Mouse (Mus musculus) cerebellum, adult 11-12 months (tissue): Measurements from ENCODE around the gene Lpp.

Experiments used
- DNase-seq: peaks from one replicate; pipeline ENCODE4 v3.0.0; 2022

The Lpp gene

DNA sequence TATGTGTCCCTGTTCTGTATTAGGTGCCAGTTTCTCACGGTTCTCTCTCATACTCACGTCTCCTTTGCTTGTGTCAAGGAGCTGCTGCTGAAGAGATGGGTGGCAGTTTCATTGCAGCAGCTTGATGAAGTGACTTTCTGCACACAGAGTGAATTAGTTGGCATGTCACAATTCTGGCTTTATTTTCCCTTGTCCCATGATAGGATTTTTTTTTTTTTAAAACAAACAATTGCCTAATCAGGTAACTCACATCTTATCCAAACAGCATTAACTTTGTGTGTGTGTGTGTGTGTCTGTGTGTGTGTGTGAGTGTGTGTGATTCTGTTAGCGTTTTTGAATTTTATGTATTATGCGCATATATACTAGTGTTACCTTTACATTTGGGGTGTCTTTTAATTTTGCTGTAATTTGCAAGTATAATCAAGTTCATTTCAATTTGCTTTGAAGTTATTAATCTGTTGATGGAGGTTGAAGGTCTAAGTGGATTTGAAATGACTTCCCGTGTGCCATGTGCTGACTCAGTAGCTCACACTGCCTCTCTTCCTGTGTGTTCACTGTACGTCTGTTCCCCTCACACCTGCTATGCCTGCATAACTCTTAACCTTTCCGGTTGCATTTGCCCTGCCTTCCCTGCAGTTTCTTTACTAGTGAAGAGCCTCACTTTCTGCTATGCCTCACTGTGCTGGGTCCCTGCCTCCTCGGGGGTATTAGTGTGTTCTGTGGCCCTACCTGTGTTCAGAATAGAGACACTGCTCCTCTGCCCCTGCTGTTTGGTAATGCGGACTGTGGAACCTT lies 247.9 kb downstream of the Lpp start:
- no peak for DNase-seq

DNA sequence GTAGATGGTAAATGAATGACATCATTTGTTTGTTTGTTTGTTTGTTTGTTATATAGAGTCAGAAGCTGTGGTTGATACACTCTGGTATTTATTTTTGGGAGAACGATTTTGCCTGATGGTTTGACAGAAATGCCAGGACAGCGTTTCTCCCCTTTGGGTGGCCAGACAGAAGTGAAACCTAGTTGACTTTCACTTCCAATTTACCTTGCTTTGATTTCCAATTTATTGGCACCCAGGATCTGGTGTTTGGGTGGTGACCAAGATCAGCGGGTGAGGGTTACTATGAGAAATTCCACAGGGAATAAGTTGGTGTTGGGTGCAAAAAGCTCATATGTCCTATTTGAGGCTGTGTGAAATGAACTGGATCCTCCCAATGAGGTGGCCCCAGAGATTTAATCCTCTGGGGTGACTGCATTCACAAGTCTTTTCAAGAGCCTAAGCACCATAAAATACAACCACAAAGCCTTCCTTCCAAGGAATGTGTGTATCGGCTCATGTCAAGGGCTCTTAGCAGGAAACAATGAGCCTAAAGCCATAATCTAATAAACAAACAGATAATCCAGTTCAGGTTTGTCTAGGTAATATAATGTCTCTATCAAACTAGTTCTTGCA lies 249.8 kb downstream of the Lpp start:
- no peak for DNase-seq

DNA sequence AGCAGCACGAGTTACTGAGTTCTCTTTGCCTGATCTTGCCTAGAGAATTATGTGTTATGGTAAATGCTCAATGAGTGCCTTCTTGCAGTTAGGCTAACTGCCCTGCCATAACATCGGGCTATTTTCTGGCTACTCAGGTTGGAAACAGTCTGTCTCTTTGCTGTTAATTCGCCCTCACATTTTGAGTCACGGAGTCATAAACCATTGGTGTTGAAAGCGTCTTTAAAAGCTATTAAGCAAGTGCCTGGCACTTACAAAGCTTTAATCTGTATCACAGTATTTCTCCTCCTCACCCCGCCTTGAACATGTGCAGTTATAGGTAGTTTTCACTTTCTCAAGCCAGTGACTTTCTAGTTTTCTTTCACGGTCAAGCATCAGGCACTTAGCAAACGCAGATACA lies 250.8 kb downstream of the Lpp start:
- no peak for DNase-seq

DNA sequence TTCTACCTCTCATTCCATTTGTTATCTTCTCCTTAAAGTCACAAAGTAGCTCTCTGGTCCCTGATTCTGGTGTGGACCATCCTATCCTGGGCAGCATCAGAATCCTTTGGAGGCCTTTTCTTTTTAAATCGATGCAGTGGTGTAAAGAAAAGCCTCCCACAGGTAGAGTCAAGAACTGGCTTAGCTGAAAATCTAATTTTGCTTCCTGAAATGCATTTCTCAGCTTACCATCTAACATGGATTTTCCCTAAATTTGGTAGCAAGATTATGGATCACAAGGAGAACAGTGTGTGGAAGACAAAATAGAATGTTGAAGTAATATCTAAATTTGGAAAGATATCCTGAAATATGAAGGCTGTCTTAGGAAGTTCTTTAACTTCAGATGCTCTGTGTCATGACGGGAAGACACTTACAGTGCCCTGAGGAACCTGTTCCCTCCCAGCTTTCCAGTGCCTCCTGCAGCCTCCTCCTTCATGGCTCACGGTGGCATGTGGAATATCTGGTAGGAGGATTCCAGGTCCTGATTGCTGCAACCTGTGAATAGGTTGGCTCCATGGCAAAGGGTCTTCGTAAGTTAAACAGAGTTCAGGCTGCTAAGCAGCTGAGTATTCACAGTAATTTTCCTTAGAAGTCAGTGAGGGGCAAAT lies 251.6 kb downstream of the Lpp start:
- DNase-seq, result no peak

DNA sequence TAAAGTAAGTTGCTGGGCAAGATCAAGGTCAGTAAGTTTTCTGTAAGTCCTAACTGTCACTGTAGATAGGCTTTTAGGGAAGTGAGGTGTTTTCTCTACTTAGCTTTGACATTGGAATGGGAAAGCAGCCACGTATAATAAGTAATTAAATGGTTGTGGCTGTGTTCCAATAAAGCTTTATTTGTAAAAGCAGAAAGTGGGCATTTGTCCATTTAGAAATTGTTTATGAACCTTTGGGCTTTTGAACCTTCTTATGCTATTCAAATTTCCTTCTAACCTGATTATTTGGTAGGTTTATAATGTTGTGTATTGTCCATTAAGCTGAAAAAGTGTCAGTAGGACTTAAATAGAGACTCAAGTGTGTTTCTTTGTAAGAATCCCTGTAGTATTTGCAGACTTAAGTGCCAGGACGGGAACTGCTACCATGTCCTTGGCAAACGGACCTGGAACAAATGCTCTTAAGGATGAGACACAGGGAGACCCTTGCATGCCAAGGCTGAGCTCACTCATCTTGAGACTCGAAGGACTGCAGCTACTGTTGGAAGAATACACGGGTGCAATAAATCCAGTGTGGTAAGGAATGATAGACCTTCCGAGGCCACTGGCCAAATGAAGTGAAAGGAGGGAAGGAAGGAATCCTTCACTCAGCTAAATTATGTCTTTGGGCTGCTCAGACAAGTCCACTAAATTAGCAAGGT lies 252.7 kb downstream of the Lpp start:
- DNase-seq, result no peak

DNA sequence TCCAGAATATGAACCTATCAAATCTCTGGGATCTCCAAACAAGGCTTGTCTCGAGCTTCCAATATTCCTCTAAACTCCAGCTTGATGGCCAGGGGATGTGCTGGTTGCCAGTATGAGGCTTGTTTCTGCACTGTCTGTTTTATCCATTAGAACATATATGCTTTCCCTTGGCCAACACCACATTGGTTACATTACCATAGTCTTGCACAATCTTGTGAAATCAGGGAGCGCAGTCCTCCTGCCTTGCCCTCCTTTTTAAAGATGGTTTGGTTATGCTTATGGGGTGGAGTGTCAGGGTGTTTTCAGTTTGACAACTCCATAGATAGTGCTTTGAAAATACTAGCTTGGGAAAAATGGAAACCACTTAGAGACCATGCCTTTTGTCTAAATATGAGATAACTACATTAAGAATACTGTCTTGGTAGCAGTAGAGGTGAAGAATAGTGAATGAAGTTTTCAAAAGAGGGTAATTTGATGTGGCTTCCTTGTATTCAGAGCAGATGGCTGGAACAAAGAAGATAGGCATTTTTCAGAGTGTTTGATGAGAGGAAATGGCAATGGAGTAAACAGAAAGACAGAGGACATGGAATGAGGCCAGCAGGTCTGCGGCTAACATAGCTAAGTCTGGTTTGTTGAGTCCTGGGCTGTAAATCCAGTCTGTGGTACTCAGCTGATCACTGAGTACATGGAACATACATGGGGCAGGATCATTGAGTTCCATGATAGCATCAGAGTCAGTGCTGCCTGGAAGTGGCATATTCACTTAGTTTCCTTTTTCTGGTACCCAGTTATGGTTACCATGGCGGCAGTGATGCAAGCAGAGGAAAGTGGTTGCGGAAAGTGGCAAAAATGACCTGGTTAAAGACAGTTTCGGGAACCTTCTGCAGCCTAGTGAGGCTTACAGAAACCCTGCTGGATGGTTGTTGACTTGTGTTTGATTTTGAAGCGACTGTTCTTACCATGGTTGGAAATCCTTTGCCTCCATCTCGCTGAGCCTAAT lies 258.6 kb downstream of the Lpp start:
- no peak for DNase-seq

DNA sequence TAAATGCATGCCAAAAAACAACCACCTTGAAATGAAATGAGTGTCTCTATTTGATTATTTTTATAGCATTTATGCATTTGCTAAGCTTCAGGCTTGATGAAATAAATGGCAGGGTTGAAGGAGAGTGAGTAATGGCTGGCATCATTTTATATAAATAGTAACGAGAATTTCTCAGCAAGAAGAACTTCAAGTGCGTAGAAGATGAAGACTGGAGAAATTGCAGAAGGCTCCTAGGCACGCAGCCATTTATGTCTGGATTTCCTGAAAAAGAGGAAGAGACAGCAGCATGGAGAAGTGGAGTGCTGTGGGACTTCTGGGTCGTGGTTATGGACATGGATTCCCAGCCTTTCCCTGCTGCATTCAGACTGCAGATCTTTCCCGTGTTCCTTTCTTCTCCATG lies 259.7 kb downstream of the Lpp start:
- DNase-seq, result no peak

DNA sequence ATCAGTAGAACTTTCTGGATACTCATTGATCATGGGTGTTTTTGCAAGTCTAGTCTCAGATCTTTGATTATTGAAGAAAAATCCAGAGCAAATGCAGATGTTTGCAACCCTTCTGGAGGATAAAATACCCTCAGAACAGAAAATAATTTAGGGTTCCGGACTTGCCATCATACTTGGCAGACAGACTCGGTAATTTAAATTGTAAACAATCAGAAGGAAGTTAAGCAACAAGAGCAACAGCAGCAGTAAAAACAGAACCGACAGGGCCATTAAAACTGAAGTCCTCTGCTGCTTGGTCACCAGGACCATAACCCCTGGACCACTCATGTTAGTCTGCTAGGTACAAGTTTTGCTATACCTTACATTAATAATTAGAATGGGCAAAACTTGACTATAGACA lies 261.8 kb downstream of the Lpp start:
- DNase-seq, result no peak

DNA sequence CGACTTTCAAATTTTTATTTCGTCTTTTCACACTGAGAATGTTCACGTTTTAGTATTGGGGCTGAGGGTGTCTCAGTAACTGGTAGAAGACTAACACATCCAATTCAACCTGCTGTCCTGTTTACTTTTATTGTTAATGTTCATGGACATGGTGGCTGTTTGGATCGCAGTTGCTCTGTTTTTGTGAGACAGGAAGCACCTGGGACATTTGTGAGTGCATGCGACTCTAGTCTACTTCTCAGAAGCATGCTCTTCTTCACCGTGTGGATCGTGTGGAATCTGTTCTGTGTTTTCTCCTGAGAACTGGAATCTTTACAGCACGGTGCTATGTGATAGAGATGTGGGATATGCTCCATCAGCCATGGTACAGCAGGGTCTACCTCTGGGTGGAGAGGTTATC lies 262.7 kb downstream of the Lpp start:
- DNase-seq, result no peak

DNA sequence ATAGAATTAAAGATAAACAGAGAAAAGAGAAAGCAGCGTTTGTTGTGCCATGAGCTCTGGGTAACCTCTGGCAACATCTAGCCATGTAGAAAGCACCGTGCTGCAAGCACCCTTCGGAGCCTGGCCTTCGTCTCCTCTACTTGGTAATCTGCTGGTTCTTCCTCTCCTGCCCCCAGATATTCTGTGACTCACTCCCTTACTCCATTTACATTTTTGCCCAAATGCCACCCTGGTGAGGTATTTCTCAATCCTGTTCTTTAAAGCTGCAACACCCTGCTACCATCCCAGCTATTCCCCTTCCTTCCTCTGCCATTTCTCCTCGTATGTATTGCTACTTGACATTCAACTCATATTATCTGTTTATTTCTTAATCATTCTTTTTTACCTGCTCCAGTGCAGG lies 263.4 kb downstream of the Lpp start:
- DNase-seq, result no peak

DNA sequence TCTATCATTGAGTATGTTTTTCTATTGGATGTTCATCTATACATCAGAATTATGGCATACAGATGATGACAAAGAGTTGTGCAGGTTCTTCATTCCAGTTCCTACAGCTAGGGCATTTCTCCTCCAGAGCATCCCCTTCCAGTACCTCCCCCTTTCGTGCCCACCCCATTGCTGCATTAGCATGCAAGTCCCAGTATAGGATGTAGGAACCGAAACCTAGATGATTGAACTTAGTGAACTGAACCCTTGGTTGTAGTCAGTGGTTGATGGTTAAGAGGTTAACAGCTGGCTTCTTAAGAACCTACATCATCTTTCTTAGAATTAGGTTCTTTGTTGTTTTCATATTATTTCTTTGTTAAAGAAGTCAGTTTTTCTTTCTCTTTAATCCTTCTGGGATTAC lies 265.7 kb downstream of the Lpp start:
- no peak for DNase-seq

DNA sequence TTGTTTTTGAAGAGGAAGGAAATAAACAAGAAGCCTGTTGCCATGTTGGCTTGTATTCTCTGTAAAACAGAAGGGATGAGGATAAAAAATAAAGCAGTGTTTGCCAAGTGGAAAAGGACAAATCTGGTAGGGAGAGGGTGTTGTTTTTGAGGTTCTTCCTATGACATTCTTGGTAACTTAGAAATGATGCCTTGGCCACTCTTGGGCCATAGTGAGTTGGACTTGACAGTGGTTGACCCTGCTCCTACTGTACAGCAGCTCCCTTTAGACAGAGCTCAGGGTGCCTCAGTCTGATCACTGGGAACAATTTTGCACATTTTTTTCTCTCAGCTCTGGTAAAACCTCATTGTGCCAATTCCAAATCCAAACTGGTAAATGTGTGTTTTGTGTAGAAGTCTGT lies 270.8 kb downstream of the Lpp start:
- no peak for DNase-seq

DNA sequence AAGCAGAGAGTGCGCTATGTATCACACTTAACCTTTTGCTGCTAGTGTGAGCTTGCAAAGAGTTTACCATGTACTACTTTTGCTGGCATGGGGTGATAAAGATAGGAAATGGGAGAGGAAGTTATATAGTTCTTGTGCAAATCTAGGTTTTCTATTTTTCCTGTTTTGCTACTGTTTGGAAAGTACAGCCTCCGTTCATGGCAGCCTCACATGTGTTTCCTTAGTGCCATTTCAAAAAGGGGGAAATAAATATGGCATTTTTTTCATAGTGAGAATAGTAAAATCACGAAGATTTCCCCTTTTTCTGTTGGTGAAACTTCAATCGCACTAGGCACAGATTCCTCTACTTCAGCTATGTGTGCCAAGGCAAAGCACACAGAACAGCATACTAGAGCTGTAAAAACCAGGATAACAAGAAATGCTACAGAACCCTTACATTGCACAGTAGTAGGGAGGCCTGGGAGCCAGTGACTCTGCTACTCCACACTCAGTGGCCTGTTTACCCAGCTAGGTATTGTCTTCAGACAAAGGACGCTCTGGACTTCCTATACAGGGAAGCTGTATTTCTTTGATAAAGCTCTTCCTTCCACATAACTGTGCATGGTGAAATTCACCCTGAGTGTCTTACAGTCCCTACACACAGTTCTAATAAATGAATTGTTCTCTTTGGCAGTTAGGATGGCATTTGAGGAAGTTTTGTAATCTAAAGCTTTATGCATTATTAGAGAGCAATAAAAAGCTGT lies 276.6 kb downstream of the Lpp start:
- no peak for DNase-seq

DNA sequence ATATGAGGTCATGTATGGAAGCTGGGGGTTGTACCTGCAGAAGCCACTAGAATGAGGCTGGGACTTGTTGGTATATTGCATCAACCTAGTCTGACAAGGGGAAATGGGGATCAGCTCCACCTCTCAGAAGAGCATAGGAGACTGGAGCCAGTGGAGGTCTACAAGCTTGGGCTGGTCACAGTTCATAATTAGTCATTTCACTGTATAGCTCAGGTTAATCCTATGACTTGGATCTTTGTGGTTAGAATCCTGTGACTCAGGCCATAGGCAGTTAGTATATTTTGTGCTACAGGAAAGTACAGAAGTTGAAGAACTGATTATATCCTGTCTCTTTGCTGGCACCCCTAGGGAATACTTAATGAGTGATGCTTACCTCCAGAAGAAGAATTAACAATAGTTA lies 285.6 kb downstream of the Lpp start:
- no peak for DNase-seq

DNA sequence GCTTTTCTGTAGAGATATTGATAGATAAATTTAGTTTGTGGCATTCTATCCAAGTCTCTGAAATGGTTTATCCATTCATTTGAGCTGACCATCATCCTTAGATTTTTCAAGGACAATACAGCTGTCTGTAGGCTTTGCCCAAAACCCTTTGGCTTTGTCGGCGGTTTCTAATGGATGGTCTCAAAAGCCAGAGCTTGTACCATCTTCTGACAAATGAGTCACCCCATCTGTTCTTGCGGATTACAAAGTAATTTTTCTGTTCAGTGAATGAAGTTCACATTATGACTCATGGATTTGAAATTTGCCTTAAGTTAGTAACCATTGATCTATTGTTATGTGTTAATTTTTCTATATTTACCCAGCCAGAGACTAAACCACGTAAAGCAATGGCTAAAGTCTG lies 301.8 kb downstream of the Lpp start:
- DNase-seq, result no peak

DNA sequence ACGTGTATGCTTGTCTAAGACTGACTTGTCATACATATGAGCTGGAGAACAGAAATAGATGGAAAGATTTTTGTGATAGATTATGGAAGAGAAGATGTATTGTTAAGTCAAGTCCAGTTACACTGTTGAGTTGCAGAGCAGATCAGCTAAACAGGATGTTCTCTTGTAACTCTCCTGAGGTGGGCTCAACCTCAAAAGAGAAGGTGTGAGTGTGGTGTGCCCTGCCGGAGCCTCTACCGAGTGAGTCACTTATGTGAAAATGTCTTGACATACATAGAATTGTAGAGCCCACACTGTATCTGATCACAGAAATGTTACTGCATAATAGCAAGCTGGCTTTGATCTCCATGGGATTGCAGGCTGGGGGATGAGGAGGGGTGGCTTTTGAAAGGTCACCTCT lies 310.9 kb downstream of the Lpp start:
- no peak for DNase-seq

DNA sequence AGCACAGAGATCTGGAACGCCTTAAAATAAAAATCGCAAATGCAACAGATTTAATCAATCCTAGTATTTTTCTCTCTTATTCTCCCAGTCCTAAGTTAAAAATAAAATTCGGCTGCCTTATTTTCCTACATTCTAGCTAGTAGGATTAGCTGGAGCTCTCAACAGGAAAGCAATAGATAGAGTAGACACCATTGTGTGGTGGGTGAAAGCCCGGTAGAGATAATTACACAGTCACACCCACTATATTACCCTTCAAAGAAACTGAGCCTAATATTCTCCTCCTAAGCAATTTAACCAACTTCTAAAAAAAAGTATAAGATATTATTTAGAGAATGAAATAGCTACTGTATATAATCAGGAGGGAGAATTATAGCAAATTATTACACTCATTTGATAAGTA lies 330.3 kb downstream of the Lpp start:
- no peak for DNase-seq

DNA sequence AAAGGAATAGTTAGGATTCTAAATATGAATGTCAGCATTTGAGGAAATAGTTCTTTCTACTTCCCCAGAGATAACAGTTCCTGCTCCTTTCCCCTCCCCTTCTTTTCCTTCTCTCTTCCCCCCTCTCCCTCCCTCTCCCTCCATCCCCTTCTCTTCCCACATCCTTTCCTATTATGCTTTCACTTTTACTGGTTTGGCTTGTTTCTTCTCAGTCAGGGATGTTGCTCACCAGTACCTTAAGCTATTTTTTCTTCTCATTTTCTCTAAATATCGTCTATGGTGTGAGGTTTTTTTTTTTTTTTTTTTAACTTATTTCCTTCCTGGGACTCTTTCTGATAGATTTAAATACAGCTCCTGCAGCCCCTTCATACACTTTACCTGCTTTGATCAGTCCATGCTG lies 339.4 kb downstream of the Lpp start:
- DNase-seq, result no peak

DNA sequence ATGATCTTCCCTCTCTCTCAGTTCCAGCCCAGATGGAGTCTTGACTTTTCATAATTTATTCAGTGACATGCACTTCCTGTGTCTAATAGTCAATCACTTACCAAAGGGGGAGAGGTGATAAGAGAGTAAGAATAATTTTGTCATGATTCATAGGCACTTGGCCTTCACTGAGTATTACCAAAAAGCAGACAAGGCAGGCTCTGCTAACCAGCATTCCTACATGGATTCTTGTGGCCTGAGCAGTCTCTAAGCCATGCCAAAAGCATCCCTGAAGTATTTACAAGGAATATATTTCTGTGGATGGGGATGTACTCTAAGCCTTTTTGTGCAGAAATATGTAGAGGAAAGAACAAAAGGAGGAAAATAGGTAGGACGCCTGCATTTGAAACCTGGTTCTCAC lies 340.0 kb downstream of the Lpp start:
- no peak for DNase-seq

DNA sequence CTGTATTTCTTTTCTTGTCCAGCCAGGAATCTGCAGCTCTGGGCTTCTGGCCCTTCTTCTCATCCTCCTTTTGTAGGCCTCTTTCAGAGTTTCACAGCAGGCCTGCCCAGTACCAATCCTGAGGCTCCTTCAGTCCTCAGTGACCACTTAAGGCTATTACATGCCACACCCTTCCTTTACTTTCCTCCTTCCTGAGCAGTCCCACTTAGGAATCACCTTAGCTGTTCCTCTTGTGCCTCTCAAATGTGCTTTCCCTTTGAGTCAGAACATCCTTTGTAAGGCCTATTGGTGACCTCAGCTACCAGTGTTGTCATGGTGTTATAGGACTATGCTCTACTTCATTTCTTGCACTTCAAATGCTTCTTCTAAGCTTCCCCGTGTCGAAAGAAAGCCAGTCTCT lies 342.4 kb downstream of the Lpp start:
- DNase-seq, result no peak

DNA sequence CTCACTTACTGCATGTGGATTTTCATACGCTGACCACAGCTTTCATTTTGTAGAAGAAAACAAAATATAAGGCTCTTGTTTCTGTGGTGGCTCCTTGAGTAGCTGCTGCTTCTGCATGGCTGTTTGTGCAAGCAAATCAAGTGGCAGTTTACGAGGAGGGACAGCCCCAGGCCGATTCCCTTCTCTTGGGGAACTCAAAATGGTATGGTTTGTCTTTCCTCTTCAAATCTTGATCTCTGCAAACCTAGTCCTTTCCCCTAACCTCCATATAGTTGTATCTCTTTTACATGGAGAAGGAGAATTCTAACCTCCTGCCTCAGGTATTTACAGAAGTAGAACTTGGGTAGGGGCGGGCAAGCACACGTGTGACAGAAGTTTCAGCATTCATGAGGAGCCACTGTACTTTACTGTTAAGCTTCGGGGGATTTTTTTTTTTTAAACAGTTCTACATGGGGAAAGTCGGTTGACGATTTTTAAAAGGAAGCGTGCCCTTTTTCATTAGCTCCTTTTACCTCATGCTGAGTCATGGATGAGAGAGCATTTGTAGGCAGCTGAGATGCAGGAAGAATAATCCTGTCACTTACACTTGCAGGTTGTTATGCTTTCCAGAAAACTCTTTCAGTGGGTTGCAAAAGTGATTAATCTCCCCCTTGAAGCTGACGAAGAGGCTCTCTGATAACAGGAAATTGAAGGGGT lies 344.2 kb downstream of the Lpp start:
- DNase-seq, result no peak
